Mouse (Mus musculus) cerebellum, adult 9-11 months (tissue): ENCODE measurements around the gene Slc12a7.
"Not testable (repeated sequence)": the region's sequence is repeated elsewhere in the genome, so short reads cannot be mapped to it uniquely, and the experiment has no call there.

Experiments used
- DNase-seq: peaks from one replicate; pipeline ENCODE4 v3.0.0; 2022

Slc12a7 gene

DNA sequence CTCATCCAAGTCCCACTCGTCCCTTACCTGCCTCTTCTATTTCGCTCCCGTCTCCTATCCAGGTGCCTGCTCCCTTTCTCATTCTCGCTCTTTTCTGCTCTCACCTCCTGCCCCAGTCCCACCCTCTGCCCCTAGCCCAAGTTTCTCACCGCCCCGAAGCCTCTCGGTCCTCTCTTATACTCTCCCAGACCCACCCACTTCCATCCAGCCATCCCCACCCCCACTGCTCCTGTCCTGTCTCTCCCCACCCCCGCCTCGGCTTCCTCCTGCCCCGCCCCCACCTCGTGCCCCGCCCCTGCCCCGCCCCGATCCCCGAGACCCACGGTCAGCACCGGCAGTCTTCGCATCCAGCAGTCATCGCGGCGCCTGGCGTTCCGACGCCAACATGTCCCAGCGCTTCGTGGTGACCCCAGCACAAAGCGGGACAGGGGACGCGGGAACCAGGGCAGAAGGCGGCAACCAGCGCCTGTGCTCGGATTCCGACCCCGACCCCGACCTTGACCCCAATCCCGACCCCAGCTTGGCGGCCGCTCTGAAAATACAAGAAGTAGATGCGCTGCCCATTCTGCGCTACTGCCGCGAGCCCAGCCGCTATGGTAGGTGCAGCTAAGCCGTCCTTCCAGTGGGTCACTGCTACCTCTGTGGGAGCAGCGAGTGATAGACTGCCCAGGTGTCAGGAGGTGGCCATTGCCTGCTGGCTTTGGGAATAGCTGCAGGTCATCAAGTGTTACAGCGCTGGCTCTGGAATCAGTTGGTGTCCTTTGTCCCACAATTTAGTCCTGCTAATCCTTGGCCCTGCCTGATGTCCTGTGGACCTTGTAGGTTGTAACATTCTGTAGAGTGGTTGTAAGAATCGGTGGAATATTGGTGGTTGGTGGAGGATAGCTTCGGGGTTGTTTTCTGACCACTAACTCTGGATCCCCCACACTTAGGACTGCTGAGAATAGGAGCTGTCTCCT, at the start of gene Slc12a7:
Gene Slc12a7, plus strand, starts transcription at position 353 of the 959 bp plus-strand sequence.
- DNase-seq, result no peak

DNA sequence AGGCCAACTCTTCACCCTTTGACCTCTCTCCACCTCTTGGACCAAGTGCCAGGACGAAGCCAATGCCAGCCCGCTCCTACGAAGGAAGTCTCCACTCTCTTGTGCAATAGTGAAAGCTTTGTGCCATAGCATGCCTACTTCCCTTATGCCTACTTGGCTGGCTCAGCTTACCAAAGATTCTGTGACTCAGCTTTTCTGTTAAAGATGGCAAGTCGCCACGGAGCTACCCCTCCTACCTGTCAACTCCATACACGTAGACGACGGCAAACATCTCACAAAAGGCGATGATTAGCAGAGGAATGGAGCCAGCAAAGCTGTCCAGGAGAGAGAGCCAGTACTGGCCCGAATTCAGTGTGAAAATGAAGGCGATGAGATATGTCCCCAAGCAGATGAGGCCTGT, 49.2 kb upstream of the Slc12a7 start:
- DNase-seq, result no peak

DNA sequence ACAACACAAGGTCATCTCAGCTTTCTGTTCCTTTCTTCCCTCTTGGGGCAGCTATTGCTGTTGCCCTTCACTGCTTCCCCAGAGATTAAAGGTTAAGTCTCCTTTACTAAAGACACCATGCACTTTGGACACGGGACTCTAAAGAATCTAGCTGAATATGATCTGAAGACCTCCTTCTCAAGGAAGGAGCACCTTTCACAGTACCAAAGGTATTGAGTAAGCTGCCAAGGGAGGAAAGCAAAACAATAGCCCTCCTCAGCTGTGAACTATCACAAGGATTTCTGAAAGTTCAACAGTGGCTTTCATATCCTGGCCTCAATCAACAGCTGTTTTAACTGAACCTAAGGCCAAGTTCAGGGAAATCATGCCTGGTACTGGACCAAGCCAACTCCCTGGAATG, 48.5 kb upstream of the Slc12a7 start:
- no peak for DNase-seq

DNA sequence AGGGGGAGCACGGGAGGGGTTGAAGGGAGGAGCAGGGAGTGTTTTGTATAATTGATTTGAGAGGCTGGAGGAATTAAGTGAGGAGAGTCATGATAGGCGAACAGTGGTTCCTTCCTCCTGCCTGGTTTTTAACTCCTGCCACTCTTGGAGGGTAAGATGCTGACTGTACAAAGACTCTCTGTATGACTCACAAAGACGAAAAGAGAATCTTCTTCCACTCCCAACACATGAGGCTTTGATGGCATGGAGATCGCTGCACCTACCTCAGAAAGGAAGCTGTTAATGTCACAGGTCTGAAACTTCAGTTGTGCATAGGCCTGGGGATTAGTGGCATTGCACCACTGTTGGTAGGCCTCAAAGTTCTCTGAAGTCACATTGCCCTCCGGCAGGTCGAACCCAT, 47.4 kb upstream of the Slc12a7 start:
- DNase-seq, result no peak

DNA sequence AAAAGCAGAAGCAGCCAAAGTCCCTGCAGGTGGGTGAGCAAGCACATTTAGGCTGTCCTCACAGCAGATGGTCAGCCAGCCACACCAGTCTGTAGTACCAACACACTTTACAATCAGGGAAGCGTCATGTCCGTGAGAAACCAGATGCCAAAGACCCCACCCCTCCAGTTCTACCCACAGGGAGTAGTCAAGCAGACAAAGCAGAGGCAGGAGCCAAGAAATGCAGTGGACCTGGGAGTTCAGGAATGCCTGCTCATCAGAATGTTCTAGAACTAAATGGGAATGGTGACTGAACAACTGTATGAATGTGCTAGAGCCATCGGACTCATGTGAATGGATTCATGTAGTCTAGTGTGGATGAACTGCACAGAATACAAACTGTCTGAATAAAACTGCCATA, 45.3 kb upstream of the Slc12a7 start:
- DNase-seq, result no peak

DNA sequence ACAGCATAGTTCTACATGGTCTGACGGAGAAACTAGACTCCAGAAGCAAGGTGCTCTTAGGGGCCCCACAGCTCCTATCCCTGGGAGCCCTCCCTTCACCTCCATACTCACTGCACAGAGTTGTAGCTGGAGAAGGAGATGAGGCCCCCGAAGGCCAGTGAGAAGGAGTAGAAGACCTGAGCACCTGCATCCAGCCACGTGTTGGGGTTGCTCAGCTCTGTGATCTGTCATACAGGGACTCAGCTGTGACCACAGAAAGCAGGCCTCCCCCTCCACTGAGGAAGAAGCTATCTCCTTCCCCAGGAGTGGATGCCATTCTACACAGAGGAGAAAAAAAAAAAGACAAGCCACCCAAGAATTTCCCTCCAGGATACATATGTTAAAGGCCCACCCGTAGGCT, 44.0 kb upstream of the Slc12a7 start:
- no peak for DNase-seq

DNA sequence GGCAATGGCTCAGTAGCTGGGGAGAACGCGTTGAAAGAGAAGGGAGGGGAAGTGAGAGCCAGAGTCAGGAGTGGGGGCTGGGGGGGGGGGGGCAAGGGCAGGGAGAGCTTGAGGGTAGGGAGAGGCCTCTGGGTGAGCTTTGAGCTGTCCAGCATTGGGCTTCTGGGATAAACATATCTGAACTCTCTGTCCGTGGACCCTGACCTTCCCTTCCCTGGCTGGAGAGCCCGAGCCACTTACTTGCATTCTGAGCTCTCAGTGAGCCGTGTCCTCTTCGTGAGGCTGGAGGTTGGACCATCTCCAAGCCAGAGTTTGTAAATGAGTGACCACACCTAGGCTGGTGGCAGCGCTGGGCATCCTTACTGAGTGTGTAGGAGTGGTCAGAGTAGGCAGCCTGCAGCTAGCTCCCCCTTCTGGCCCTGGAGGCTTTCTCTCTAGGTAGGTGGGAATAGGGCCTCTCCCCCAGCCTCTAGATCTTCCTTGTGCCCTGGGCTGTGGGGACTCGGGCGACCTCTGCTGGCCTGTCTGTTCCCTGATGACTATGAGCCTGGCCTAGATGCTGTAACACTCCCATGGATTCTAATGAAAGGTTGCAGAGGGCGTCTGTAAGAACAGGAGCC, 40.5 kb upstream of the Slc12a7 start:
- DNase-seq, result peak; percentile 20

DNA sequence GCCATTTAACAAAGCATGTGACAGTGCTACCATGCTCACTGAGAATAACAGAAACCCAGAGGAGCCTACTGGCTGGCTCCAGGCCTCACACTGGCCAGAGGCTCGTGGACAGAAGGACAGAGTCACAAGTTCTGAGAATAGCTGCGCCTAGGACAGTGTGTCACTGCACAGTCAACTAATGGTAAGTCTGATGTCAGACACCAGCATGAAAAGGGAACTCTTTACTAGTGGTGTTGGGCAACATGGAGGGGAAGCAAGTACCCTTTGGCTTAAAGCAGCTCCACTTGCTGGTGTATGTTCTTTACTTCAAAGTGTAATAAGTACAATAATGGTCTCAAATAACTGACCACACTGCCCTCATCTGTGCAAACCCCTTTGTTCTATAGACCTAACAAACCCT, 39.6 kb upstream of the Slc12a7 start:
- no peak for DNase-seq

DNA sequence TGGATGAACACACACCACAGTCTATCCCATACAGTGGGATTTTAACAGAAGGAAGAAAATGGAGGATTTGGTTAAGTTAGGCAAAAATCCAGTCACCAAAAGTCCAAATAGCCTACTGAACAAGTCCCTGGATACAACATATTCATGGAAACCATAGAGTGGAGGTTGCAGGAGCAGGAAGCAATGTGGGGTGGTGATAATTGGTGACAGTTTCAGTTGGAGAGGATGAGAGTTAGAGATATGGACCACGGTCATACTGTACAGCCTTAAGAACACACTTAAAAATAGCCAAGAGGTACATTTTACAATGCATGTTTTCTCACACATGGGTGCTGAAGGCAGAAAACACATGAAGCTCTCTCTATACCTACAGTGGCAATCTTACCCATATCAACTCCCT, 37.9 kb upstream of the Slc12a7 start:
- DNase-seq, result no peak

DNA sequence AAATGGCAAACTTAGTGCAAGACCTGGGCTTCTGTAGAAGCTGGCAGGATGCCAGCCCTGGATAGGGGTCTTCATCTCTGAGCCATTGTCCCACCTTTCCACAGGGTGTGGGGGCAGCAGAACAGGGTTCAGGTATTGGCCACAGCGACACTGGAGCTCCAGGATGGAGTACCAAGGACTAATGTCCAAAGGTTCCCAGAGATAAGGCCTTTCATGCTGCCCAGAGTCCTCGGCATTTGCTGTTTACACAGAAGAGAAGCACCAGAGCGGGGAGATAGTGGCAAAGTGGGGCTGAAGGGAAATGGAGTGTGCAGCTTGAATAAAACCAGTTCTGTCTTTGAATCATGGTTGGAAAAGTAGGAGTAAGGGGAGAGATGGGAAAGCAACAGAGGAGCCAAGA, 36.4 kb upstream of the Slc12a7 start:
- no peak for DNase-seq

DNA sequence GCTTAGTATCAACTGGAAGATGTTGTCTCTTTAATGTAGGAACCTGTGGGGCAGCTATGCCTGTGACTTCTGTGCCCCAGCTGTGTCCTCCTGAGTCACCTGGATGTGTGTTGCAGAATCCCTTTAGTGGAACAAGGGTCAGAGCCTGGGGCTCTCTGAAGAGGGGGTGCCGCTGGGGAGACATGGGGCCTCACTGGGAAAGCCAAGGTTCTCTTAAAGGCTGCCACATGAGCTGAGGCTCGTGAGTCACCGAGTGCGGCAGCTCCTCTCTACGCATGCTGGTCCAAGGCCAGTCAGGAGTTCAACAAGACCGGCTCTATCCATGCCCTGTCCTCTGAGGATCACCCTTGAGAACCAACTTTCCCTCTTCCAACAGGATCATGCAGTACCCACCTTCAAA, 33.2 kb upstream of the Slc12a7 start:
- DNase-seq, result no peak

DNA sequence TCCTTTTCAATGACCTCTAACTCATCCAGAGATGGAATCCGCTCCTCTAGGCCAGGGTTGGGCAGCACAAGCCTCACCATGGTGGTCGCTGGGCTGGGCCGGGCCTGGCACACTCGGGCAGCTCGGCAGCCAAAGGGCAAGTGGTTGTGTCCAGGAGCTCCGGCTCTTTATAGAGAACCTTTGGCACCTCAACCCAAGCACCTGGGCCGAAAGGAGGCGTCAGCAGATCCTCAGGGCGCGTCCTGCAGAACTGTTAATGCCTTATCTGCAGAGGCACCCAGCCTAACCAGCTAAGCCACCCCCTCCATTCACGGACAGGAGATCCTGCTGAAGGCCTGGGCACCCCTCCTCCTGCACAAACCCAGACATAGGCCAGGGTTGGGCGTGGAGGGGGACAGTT, 32.3 kb upstream of the Slc12a7 start:
- no peak for DNase-seq

DNA sequence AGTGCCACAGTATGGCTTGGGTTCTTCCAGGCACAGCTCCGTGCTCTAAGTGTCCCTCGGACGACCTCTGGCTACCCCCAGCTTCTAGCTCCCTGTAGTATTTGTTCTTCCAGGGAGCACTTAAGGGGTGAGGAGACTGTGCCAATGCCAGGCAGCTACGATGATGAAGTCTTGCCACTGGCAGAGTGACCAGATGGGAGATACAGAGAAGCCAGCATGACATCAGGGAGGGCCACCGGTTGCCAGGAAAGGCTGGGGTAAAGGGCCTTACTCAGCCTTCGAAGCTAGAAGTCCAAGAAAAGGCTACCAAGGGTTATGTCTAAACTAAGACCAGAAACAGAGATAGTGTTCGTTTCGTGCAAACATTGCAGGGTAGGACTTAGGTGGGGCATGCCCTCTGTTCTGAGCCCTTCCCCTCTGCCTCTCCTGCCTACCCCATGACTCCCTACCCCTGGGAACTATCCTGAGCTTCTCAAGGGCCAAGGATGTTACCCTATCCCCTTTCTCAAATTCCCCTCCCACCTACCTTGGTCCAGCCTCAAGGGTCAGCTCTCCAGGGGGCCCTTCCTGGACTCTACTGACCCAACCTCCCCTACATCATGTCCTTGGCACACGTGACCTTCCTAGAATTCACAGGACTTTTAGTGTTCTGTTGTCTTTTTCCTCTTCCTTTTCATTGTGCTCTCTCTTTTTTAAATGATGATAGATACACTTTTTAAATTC, 31.6 kb upstream of the Slc12a7 start:
- DNase-seq, result peak; percentile 17

DNA sequence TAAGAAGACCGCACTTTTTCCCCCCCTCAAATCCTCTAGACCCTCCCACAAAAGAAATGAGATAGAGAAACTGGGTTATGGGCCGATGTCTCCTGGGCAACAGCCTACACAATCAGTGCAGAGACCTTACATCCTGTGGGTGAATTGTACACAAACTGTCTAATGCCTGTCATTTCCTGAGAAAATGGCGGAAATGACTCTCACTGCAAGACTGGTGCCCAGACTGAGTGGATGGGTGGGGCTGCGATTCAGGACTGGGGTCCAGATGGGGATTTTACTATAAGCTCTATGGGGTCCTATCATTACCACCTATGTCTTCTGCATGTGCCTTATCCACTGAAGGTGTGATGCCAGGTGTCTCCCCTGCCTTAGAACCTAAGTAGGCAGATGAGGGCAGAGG, 30.1 kb upstream of the Slc12a7 start:
- DNase-seq, result no peak

DNA sequence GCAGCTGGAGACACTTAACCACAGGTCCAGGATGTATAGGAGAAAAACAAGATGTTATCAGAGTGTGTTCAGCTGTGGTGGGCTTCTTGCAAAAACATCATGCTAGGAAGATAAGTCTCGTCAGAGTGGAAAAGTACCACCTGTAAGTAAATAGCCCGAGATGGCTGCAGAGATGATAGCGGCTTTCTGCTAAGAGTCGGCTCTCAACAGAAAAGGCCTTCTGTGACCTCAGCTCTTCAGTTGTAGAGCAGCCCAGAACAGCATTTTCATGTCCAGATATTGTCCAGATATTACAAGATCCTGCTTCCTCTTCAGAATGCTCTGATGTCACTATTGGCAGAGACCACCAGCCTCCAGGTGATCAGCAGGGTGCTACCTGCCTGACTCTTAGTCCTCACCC, 29.4 kb upstream of the Slc12a7 start:
- not testable (repeated sequence) for DNase-seq

DNA sequence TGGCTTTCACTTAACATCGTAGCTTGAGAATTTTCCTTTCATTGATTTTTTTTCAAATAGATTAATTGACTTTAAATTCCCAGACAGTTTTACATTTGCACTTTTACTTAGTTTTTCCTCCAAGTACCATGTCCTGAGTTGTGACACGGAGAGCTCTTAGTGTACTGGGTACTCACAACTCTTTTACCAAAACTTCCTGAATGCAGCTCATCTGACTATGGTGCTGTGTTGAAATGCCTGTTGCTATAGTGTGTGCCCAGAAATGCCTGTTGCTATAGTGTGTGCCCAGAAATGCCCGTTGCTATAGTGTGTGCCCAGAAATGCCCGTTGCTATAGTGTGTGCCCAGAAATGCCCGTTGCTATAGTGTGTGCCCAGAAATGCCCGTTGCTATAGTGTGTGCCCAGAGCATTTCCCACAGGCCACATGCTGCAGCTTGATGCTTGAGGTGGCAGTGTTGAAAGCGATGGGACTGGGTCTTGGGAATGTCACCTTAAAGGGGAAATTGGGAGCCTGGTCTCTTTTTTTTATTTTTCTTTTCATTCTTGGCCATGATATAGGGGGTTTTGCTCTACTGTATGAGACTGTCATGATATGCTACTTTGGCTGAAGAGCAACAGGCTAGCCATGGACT, 28.1 kb upstream of the Slc12a7 start, which contains the start of gene Slc6a19:
Gene Slc6a19, minus strand, starts transcription at position 172 of the 632 bp plus-strand sequence.
- no peak for DNase-seq

DNA sequence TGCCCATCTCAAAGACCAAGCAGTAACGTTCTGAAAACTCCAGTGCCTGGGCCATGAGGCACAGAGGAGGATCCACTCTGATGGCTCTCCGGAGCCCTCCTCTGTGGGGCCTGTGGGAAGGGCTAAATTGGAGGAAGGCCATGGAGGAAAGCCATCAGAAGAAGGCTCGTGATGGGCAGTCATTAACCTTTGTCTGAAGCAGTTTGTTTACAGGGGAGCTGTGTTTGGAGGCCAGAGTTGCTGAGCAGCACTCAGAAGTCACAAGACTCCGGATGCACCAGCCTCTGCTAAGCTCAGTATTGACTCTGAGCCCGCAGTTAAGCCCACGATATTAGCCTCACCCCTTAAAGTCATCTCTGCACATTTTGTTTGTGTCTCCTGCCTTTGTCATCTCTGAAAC, 23.4 kb upstream of the Slc12a7 start:
- no peak for DNase-seq

DNA sequence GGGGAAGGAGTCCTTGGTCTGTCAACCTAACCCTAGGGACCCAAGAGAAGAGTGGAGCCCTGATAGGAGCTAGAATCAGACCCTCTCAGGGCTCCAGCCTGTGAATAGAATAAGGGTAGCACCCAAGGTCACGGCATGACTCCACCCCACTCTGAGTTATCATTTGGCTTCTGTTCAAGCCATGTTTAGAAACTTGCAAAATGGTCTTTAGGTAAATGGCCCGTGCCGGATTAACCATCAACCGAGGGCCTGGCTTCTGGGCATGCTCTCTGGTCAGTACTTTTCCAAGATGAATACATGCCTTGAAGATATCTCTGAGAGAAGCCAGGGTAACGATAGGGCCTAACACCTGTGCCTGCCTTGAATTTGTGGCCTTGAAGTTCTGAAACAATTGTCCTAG, 21.7 kb upstream of the Slc12a7 start:
- no peak for DNase-seq

DNA sequence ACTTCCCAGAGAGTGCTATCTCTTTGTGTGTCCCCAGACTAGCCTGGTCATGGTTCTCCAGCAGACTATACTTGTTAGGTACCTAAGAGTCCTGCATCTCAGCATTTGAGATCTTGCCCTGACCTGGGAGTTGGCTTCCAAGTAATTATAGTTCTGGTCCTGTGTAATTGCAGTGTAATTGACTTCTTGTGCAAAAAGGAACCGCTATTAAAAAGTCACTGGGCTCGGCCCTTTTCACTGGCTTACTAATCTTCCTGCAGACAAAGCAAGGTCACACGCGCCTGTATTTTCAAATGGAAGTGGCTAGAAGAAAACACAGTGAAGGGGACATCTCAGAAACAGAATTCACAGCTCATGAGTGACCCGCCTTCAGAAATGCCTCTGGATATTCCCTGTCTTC, 21.1 kb upstream of the Slc12a7 start:
- DNase-seq, result no peak

DNA sequence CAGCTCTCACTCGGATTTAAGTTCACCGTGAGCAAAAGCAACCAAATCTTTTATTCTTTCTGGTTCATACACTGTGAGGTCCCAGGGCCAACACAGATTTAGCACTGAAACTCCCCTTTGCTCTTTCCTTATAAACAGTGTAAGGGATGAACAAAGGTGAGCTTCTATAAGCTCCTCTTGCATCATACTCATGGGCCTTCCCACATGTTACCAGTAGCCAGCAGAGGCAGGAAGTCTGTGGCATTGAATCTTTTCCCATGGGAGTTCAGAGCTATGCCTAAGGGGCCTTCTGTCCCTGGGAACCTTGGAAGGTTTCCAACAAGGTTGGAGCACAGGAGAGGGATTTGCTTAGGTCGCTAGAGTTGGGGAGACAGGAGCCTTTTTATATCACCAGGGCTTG, 20.7 kb upstream of the Slc12a7 start:
- DNase-seq, result no peak

DNA sequence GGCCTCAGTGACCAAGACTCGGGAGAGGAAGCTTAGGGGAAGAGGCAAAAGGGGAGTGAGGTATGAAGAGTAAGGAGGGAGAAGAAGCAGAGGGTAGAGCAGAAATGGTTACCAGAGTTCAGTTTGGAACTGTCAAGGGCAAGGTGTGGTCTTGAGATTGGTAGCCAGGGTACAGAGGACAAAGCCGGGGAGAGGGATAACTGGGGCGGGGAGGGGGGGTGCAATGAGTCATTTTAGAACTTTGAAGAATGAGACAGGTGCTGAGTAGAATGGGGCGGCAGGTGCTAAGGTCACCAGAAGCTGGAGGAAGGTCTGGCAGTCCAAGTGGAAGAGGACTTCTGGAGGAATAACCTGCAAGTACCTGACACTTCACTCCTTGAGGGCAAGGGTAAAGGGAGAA, 19.7 kb upstream of the Slc12a7 start:
- DNase-seq, result no peak

DNA sequence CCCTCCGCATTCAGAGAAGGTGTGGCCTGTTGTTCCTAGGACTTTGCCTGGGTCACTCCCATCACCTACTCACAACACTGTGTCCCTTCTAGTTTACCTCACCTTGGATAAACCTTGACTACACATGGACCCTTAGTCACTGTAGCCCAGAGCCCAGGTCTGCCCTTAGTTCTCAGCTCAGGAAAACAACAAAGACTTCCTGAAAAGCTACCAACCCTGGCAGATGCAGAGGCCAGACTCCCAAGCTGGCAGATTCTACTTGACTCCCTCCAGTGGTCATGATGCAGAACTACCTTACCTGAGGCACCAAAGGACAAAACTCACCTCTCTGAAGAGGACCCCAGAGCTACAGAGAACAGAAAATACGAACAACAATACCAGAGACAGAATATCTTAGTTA, 18.9 kb upstream of the Slc12a7 start:
- no peak for DNase-seq

DNA sequence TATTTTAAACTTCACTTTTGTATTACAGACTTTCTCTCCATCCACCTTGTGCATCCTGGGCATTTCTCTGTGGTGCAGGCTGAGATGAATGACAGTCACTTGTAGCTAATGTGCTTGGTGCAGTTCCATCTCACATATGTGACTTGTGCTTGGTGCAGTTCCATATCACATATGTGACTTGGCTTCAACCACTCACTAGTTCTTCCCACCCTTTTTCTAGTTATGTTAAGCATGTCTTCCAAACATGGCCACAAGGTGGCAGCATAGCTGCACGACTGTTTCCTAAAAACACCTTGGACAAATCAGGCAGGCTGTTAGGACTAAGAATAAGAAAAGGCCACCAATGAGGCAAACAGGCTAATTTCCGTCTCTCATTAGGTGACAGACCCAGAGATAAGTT, 14.7 kb upstream of the Slc12a7 start:
- peak; percentile 44 for DNase-seq
